Mouse (Mus musculus): ENCODE results near the gene Pcdh9.

- TF ChIP-seq CTCF (IDR thresholded peaks at IDR 0.05) (no peak), POLR2A (IDR thresholded peaks at IDR 0.05; ENCODE audit: insufficient read depth, low read depth, low read length) (no peak)
These were observed 344.9 kb downstream of the Pcdh9 start for GRCm38 (mm10) chr14:93545575-93545974.

All from heart, adult 2 months (tissue).